Mouse (Mus musculus) limb, embryonic 10.5 days (tissue): ENCODE data around the gene Gm21985. TPM values are rescaled to one million over a fixed set of nuclear protein-coding genes. Genes with fewer than 3 reads are reported as not detected.

Experiments used
- DNase-seq: peaks from one replicate; pipeline ENCODE4 v3.0.0-alpha.2; 2017; ENCODE audit warnings: low spot score
- H3K27ac ChIP-seq: fragments of 300-500 bp; sonication (generic); 2 replicates; pipeline ENCODE4 v1.5.1; 2016; ENCODE audit warnings: mild to moderate bottlenecking
- H3K27me3 ChIP-seq: fragments of 300-500 bp; sonication (generic); 2 replicates; pipeline ENCODE4 v1.6.1; 2016; ENCODE audit warnings: low read depth, mild to moderate bottlenecking; ENCODE audit not compliant: poor library complexity, severe bottlenecking
- H3K36me3 ChIP-seq: fragments of 300-500 bp; sonication (generic); 2 replicates; pipeline ENCODE4 v1.6.1; 2016; ENCODE audit warnings: mild to moderate bottlenecking, moderate library complexity
- H3K4me1 ChIP-seq: fragments of 300-500 bp; sonication (generic); 2 replicates; pipeline ENCODE4 v1.6.1; 2016
- H3K4me3 ChIP-seq: fragments of 300-500 bp; sonication (generic); 2 replicates; pipeline ENCODE4 v1.5.1; 2016; ENCODE audit warnings: mild to moderate bottlenecking, moderate library complexity
- H3K9me3 ChIP-seq: fragments of 300-500 bp; sonication (generic); replicated peaks from 2 replicates; pipeline ENCODE4 v1.6.1; 2016; ENCODE audit warnings: mild to moderate bottlenecking
- WGBS: fragments of 180-500 bp; shearing (Covaris S2); methylation state at CpG from one replicate; pipeline ENCODE4 v1.1.7; 2016; 5-methylcytosine and 5-hydroxymethylcytosine counted together
- polyA plus RNA-seq: library from polyadenylated mRNA; unstranded; fragments of >200 nt; fragmentation: Nextera tagmentation; extraction: Ambion mirVana; gene quantifications from 2 replicates; pipeline ENCODE4 v1.2.1, GENCODE M21; 2016

Gm21985 gene
- not detected in 2 replicates for polyA plus RNA-seq

DNA sequence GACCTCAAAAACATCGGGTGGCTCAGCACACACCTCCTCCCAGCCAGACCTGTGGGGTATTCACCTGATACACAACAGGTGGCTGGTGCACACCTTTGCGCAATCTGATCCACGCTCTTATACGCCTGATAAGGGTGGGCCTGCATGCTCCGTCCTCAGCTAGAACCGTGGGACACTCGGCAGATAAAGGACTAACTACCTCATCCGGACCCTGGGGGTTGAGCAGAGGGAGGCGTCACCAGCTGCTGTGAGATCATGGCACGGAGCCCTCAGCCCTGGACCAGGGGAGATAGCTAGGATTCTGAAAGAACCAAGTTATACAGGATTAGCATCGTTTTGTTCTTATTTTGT is at the start of gene Gm21985:
Gm21985 (plus strand) TSS at position 73 of the 351 bp plus-strand sequence.
- DNase-seq = no peak
- H3K4me1 ChIP-seq = peaks cover 27% of the 10 kb centered on the region
- H3K9me3 ChIP-seq = no peaks in the 10 kb centered on the region
- H3K27ac ChIP-seq = peak within 1 kb of the TSS; percentile 91
- H3K36me3 ChIP-seq = peaks cover 4% of the 10 kb centered on the region; the same call in 1 of the 2 replicates
- WGBS = 2% methylated on average over 11 of the region's 11 CpGs
- H3K27me3 ChIP-seq = no peaks in the 10 kb centered on the region
- H3K4me3 ChIP-seq = peak within 1 kb of the TSS; percentile 72

DNA sequence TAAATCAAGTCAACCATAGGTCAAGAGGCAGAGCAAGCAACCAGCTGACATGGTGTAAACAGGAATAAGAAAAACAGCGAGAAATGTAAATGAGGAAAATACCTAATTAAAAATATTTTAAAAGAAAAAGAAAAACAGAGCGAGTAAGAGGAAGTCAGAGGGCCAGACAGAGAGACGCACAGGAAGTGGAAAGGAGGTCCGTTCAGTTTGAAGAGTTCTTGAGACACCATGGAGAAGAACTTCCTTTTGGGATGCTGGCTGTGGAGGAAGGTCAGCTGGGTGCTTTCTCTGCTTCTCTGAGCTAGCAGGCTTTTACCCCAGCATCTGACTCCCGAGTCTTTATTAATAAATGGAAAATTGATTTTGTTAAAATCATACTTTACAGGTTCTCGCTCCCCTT is 48.5 kb upstream of the Gm21985 start:
- Histone ChIP-seq H3K36me3 (no peaks in the 10 kb centered on the region), H3K4me1 (no peaks in the 10 kb centered on the region), H3K27ac (no peak overlapping the region), H3K9me3 (no peaks in the 10 kb centered on the region), H3K27me3 (no peaks in the 10 kb centered on the region), H3K4me3 (no peak overlapping the region)
- no peak for DNase-seq
- 84% methylated on average over 6 of the region's 6 CpGs for WGBS

DNA sequence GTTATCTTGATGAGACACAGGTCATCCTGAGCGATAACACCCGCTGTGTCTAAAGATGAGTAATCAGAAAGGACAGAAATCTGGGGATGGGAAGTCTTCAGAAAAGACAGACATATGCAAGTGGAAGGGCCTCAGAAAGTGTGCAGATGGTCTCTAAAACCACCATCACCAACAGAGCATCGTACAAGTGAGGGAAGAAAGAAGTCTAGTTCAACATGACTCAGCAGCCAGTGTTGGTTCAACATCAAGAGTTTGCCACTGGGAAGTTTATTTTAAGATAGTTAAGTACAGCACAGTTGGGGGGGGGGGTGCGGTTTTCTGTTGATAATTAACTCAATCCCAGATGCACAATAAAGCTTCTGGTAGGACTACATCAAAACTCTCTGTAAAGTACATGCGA is 45.2 kb upstream of the Gm21985 start:
- 86% methylated on average over 5 of the region's 5 CpGs for WGBS
- no peak overlapping the region for H3K27ac ChIP-seq
- H3K9me3 ChIP-seq = no peaks in the 10 kb centered on the region
- no peaks in the 10 kb centered on the region for H3K4me1 ChIP-seq
- H3K36me3 ChIP-seq = no peaks in the 10 kb centered on the region
- no peak for DNase-seq
- no peaks in the 10 kb centered on the region for H3K27me3 ChIP-seq
- H3K4me3 ChIP-seq = no peak overlapping the region

DNA sequence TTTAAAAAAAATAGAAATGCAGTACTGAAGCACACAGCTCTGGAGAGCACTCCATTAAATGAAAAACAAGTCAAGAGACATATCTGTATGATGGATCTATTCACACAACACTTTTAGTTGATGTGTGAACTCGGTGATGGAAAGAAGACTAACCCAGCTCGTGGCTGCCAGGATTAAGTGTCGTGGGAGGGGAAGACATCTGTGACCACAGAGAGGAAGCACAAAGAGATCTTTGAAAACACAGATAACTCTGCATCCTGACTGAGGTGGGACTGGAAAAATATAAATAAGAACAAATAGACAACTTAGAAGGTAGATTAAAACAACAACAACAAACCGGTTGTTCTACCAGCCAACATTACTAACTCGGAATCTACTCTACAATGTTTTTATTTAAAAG is 43.5 kb upstream of the Gm21985 start:
- Histone ChIP-seq H3K27me3 (no peaks in the 10 kb centered on the region), H3K27ac (no peak overlapping the region), H3K9me3 (no peaks in the 10 kb centered on the region), H3K4me1 (no peaks in the 10 kb centered on the region), H3K4me3 (no peak overlapping the region), H3K36me3 (no peaks in the 10 kb centered on the region)
- DNase-seq = no peak
- WGBS = 86% methylated on average over 5 of the region's 5 CpGs

DNA sequence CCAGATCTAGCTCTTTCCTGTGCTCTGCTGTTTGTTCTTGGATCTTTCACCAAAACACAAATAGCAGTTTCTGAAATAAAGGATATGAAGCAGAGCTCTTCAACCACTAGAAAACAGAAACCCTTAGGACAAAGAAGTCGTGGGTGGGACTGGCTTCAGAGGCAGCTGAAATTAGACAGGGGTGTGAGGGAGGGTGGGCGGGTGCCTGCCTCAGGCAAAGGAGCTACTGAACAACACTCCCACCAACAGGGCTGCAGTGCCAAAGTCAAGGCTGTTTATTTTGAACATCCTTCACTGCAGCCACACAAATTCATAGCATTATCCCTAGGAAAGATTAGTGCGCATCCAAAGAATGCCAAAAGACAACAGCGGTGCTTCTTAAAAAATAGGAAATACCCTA is 41.8 kb upstream of the Gm21985 start:
- H3K27me3 ChIP-seq = no peaks in the 10 kb centered on the region
- no peak overlapping the region for H3K4me3 ChIP-seq
- no peaks in the 10 kb centered on the region for H3K9me3 ChIP-seq
- 62% methylated on average over 4 of the region's 4 CpGs for WGBS
- no peaks in the 10 kb centered on the region for H3K36me3 ChIP-seq
- no peak for DNase-seq
- no peaks in the 10 kb centered on the region for H3K4me1 ChIP-seq
- H3K27ac ChIP-seq = no peak overlapping the region

DNA sequence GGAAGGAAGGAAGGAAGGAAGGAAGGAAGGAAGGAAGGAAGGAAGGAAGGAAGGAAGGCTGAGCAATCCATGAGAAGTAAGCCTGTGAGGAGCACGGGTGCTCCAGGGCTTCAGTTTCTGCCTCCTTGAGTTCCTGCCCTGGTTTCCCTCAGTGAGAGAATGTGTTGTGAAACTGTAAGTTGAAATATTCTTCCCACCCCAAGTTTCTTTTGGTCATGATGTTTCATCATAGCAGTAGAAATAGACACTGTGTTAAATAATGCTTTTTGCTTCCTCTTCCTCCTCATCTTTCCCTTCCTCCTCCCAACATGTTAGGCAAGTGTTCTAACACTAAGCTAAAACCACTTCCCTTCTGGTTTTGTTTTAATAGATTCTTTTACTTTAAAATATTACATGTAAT is 33.5 kb upstream of the Gm21985 start:
- DNase-seq = no peak
- Histone ChIP-seq H3K9me3 (no peaks in the 10 kb centered on the region), H3K36me3 (no peaks in the 10 kb centered on the region), H3K27me3 (no peaks in the 10 kb centered on the region), H3K27ac (no peak overlapping the region), H3K4me3 (no peak overlapping the region), H3K4me1 (peaks cover under 1% of the 10 kb centered on the region; the same call in 1 of the 2 replicates)
- WGBS = 89% methylated on average over 1 of the region's 1 CpGs

DNA sequence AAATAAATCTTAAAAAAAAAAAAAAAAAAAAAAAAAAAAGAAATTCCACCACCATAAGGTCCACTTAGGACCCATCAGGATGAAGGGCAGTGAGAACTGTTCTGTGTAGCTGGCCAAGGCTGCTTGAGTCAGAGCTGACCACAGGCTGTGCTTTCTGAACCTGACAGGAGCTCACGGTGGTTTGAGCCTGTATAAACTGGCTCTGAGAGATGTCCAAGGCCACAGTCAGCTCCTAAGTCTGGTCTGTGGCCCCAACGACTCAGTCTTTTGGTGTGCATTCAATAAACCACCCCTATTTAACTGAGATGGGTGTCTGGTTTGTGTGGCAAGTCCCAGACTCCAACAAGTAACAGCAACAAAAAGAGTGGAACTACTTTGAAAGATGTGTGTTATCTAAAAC is 29.5 kb upstream of the Gm21985 start:
- 82% methylated on average over 2 of the region's 2 CpGs for WGBS
- Histone ChIP-seq H3K4me3 (no peak overlapping the region), H3K27me3 (no peaks in the 10 kb centered on the region), H3K9me3 (no peaks in the 10 kb centered on the region), H3K27ac (no peak overlapping the region), H3K36me3 (no peaks in the 10 kb centered on the region), H3K4me1 (peaks cover 30% of the 10 kb centered on the region)
- DNase-seq = no peak

DNA sequence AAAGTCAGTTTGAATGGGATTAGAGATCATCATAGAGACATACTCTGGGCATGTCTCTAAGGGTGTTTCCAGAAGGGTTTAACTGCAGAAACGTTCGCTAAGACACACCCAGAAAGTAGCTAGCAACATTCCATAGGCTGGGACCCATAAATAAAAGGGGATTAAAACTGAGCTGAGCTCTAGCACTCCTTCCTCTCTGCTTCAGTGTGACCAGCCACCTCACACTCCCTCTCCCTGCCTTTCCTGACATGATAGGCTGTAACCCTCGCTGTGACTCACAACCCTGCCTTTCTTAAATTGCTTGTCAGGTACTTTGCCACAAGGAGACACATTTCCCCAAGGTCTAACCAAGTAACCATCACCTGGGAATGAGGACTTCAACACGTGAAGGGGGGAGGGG is 28.1 kb upstream of the Gm21985 start:
- 0 out of 2 replicates have a peak, but pooled peaks cover 2% of the 10 kb centered on the region for H3K36me3 ChIP-seq
- 7% methylated on average over 4 of the region's 4 CpGs for WGBS
- no peaks in the 10 kb centered on the region for H3K9me3 ChIP-seq
- no peaks in the 10 kb centered on the region for H3K27me3 ChIP-seq
- no peak overlapping the region for H3K4me3 ChIP-seq
- peaks cover 33% of the 10 kb centered on the region for H3K4me1 ChIP-seq
- no peak overlapping the region for H3K27ac ChIP-seq
- DNase-seq = no peak

DNA sequence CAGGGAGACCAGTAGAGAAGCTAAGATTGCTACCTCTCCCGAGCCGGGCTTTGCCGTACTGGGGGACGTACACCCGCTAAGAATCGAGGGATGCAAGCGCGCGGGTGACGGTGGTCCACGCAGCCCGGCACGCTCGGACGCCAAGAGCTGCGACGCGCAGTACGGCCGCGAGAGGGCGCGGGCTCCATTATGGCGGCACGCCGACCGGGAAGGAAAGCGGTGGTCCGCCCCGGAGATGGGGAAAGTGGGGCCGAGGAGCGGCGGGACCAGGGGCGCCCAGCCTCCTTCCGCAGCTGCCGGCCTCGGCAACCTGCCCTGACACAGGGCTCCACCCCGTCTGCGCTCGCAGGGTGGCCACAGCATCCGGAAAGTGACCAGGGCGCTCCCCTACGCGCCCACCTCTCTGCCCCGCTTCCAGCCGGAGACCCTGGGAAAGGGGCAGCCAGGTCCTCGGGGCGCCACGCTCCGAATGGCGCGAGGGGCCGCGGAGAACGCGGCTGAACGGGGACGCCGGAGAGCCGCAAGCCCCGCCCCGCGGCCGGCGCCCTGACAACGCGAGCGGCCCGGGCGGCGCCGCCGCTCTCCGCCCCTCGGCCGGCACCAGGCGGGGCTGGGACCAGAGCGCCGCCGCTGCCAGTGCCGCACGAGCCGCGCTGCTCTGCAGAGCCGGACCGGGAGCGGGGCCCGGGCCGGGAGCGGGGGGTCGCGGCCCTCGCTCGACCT is 26.7 kb upstream of the Gm21985 start, which contains the start of gene Lpcat4:
Lpcat4 (plus strand) TSS at position 257 of the 723 bp plus-strand sequence.
- peaks cover 36% of the 10 kb centered on the region for H3K4me1 ChIP-seq
- H3K4me3 ChIP-seq = peak within 1 kb of the TSS; percentile 70
- H3K27me3 ChIP-seq = no peaks in the 10 kb centered on the region
- peaks cover 13% of the 10 kb centered on the region for H3K36me3 ChIP-seq
- peak; percentile 93 for DNase-seq
- H3K27ac ChIP-seq = peak within 1 kb of the TSS; percentile 95
- WGBS = 2% methylated on average over 94 of the region's 94 CpGs
- no peaks in the 10 kb centered on the region for H3K9me3 ChIP-seq

DNA sequence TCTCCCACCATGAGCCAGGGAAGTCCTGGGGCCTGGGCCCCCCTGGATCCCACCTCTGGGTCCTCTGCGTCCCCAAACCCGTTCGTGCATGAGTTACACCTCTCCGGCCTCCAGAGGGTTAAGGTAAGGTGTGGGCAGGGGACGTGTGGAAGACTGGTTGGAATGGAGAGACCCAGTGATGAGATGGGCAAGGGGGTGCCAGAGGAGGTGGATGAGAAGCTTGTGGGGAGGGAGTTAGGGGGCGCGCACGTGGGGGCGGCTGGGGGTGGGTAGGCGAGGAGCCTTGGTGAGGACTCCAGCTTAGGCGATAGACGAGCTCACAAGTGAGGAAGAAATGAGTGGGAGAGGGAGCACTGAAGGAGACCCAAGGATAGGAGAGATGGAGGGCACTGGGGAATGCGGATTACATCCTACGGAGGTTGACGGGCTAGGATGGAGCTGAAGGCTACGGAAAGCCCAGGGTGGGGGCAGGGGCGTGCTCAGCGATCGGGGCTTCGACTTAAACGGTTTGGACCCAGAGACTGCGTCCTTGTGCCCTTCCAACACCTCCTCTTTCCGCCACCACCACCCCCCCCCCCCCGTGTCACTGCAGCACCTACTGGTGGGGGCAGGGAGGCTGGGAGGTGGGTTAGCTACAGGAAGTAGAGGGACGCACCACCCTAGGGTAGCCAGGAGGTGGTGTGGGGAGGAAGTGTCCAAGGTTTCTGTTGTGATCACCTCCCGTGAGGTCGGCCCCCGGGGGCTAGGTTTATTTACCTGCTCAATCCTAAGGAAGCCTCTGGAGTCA is 26.0 kb upstream of the Gm21985 start:
- Histone ChIP-seq H3K4me3 (peak overlapping the region; percentile 70), H3K27me3 (no peaks in the 10 kb centered on the region), H3K9me3 (no peaks in the 10 kb centered on the region), H3K36me3 (peaks cover 16% of the 10 kb centered on the region), H3K4me1 (peaks cover 36% of the 10 kb centered on the region), H3K27ac (peak overlapping the region; percentile 95)
- peak; percentile 53 for DNase-seq
- under 1% methylated on average over 26 of the region's 28 CpGs for WGBS

DNA sequence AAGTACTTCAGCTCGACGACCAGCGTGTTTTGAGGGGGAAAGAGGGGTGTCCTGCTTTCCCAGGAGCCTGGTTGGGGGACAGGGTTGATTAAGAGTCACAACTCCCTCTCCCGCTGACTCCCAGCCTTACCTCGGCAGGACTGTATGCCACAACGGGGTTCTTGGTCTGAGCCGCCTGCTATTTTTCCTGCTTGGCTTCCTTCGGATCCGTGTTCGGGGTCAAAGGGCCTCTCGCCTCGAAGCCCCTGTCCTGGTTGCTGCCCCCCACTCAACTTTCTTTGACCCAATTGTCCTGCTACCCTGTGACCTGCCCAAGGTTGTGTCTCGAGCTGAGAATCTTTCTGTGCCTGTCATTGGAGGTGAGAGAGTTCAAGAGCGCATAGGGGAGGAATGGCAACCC is 24.3 kb upstream of the Gm21985 start:
- Histone ChIP-seq H3K36me3 (peaks cover 30% of the 10 kb centered on the region), H3K4me3 (no peak overlapping the region), H3K9me3 (no peaks in the 10 kb centered on the region), H3K27ac (no peak overlapping the region), H3K27me3 (no peaks in the 10 kb centered on the region), H3K4me1 (peaks cover 36% of the 10 kb centered on the region)
- DNase-seq = no peak
- WGBS = 83% methylated on average over 14 of the region's 14 CpGs

DNA sequence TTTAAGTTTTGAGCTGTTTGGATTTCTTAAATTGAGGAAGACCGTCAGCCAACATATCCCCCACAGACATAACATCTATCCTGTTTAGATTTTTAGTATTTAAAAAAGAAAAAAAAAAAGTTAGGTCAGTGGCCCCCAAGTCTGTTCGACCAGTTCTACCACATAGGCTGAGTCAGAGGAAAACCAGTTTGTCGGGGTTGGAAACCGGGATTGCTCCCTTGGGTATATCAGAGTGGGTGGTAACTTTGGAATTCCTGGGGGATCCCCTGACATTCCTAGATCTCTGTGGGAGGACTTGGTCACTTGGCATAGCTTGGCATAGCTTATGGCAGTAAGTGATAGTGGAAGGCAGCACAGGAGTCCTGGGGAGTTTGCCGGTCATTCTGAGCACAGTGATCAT is 20.8 kb upstream of the Gm21985 start:
- H3K27me3 ChIP-seq = no peaks in the 10 kb centered on the region
- peaks cover 17% of the 10 kb centered on the region for H3K4me1 ChIP-seq
- H3K9me3 ChIP-seq = no peaks in the 10 kb centered on the region
- H3K4me3 ChIP-seq = no peak overlapping the region
- H3K27ac ChIP-seq = no peak overlapping the region
- 90% methylated on average over 5 of the region's 5 CpGs for WGBS
- H3K36me3 ChIP-seq = peaks cover 34% of the 10 kb centered on the region
- no peak for DNase-seq

DNA sequence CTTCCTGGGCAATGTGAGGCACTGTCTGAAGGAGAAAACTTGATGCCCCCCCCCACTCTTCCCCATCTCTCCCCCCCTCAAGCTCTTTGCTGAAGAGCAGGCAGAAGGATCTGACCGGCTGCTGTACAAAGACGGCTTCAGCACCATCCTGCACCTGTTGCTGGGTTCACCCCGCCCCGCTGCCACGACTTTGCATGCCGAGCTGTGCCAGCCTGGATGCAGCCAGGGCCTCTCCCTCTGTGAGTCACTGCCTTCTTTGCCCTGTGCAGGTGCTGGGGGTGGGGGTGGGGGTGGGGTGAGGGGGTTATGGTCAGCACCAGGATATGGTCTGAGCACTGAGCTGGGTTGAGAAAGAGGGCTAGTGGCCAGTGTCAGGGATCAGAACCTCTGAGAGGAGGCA is 19.9 kb upstream of the Gm21985 start:
- no peak overlapping the region for H3K27ac ChIP-seq
- H3K4me3 ChIP-seq = no peak overlapping the region
- 96% methylated on average over 6 of the region's 6 CpGs for WGBS
- no peak for DNase-seq
- peaks cover 8% of the 10 kb centered on the region for H3K4me1 ChIP-seq
- peaks cover 34% of the 10 kb centered on the region for H3K36me3 ChIP-seq
- H3K27me3 ChIP-seq = no peaks in the 10 kb centered on the region
- no peaks in the 10 kb centered on the region for H3K9me3 ChIP-seq
